Mouse (Mus musculus) neural tube, embryonic 15.5 days (tissue): ENCODE results near the gene Mylk. TPM values are rescaled to one million over a fixed set of nuclear protein-coding genes. Genes with fewer than 3 reads are reported as not detected.

Experiments
- ATAC-seq: fragments of 200-750 bp; cut with Nextera tagmentation; 2 replicates; pipeline ENCODE4 v1.8.0; 2017; ENCODE audit warnings: mild to moderate bottlenecking, moderate TSS enrichment, moderate library complexity; ENCODE audit not compliant: low FRiP score
- H3K27ac ChIP-seq: fragments of 300-500 bp; sonication (generic); replicated peaks from 2 replicates; pipeline ENCODE4 v1.5.1; 2015; ENCODE audit warnings: mild to moderate bottlenecking, inconsistent platforms
- H3K27me3 ChIP-seq: fragments of 300-500 bp; sonication (generic); replicated peaks from 2 replicates; pipeline ENCODE4 v1.6.1; 2015; ENCODE audit warnings: inconsistent platforms
- H3K36me3 ChIP-seq: fragments of 300-500 bp; sonication (generic); 2 replicates; pipeline ENCODE4 v1.6.1; 2015; ENCODE audit warnings: inconsistent platforms
- H3K4me1 ChIP-seq: fragments of 300-500 bp; sonication (generic); 2 replicates; pipeline ENCODE4 v1.6.1; 2015; ENCODE audit warnings: inconsistent platforms
- H3K4me2 ChIP-seq: fragments of 300-500 bp; sonication (generic); 2 replicates; pipeline ENCODE4 v1.6.1; 2015; ENCODE audit warnings: inconsistent platforms, mild to moderate bottlenecking, moderate library complexity
- H3K4me3 ChIP-seq: fragments of 300-500 bp; sonication (generic); replicated peaks from 2 replicates; pipeline ENCODE4 v1.5.1; 2015; ENCODE audit warnings: mild to moderate bottlenecking, inconsistent platforms
- H3K9ac ChIP-seq: fragments of 300-500 bp; sonication (generic); replicated peaks from 2 replicates; pipeline ENCODE4 v1.6.1; 2015; ENCODE audit warnings: mild to moderate bottlenecking, inconsistent platforms
- H3K9me3 ChIP-seq: fragments of 300-500 bp; sonication (generic); replicated peaks from 2 replicates; pipeline ENCODE4 v1.6.1; 2016; ENCODE audit warnings: inconsistent platforms
- WGBS: fragments of 180-500 bp; shearing (Covaris S2); methylation state at CpG from one replicate; pipeline ENCODE4 v1.1.7; 2015; ENCODE audit warnings: mixed read lengths; 5-methylcytosine and 5-hydroxymethylcytosine counted together
- polyA plus RNA-seq: library from polyadenylated mRNA; unstranded; fragments of >200 nt; fragmentation: Nextera tagmentation; extraction: Ambion mirVana; gene quantifications from 2 replicates; pipeline ENCODE4 v1.2.1, GENCODE M21; 2015

The Mylk gene
- polyA plus RNA-seq, 1 experiment from 2014 or later: 4.5 TPM

- no peak for ATAC-seq
- Histone ChIP-seq H3K9me3 (no peaks in the 10 kb centered on the region), H3K9ac (no peak overlapping the region), H3K36me3 (0 out of 2 replicates have a peak, but pooled peaks cover 3% of the 10 kb centered on the region), H3K27me3 (no peaks in the 10 kb centered on the region), H3K4me2 (no peak overlapping the region), H3K4me1 (peaks cover 3% of the 10 kb centered on the region), H3K4me3 (no peak overlapping the region), H3K27ac (no peak overlapping the region)
- WGBS: 93% methylated on average over 10 of the region's 10 CpGs
Observed at GRCm38 (mm10) chr16:34953501-34953900, 208.5 kb downstream of the Mylk start.

GRCm38 (mm10) chr16:34957487-34958230 lies 212.6 kb downstream of the Mylk start:
- Histone ChIP-seq H3K4me1 (peaks cover 14% of the 10 kb centered on the region), H3K36me3 (0 out of 2 replicates have a peak, but pooled peaks cover 3% of the 10 kb centered on the region), H3K4me2 (no peak overlapping the region), H3K27me3 (no peaks in the 10 kb centered on the region), H3K4me3 (no peak overlapping the region), H3K27ac (no peak overlapping the region), H3K9ac (no peak overlapping the region), H3K9me3 (no peaks in the 10 kb centered on the region)
- no peak for ATAC-seq
- WGBS: 74% methylated on average over 8 of the region's 8 CpGs

GRCm38 (mm10) chr16:34958667-34959066 lies 213.7 kb downstream of the Mylk start:
- Histone ChIP-seq H3K27ac (peak overlapping the region; percentile 28; the same call in 1 of the 2 replicates), H3K4me2 (no peak overlapping the region), H3K27me3 (no peaks in the 10 kb centered on the region), H3K4me1 (peaks cover 14% of the 10 kb centered on the region), H3K9me3 (no peaks in the 10 kb centered on the region), H3K4me3 (no peak overlapping the region), H3K9ac (no peak overlapping the region), H3K36me3 (0 out of 2 replicates have a peak, but pooled peaks cover 3% of the 10 kb centered on the region)
- WGBS: 16% methylated on average over 9 of the region's 9 CpGs
- ATAC-seq: no peak

GRCm38 (mm10) chr16:34959261-34959660 lies 214.3 kb downstream of the Mylk start:
- Histone ChIP-seq H3K27ac (0 out of 2 replicates have a peak overlapping the region, but pooled peaks have one; percentile 2), H3K9ac (no peak overlapping the region), H3K27me3 (no peaks in the 10 kb centered on the region), H3K4me3 (no peak overlapping the region), H3K4me1 (peaks cover 14% of the 10 kb centered on the region), H3K36me3 (0 out of 2 replicates have a peak, but pooled peaks cover 3% of the 10 kb centered on the region), H3K9me3 (no peaks in the 10 kb centered on the region), H3K4me2 (no peak overlapping the region)
- 85% methylated on average over 5 of the region's 5 CpGs for WGBS
- ATAC-seq: no peak

- no peaks in the 10 kb centered on the region for H3K36me3 ChIP-seq
- H3K27me3 ChIP-seq: no peaks in the 10 kb centered on the region
- WGBS: 72% methylated on average over 5 of the region's 5 CpGs
- H3K9me3 ChIP-seq: no peaks in the 10 kb centered on the region
- no peak overlapping the region for H3K27ac ChIP-seq
- no peak for ATAC-seq
- no peak overlapping the region for H3K9ac ChIP-seq
- H3K4me1 ChIP-seq: peaks cover 14% of the 10 kb centered on the region
- no peak overlapping the region for H3K4me2 ChIP-seq
- H3K4me3 ChIP-seq: no peak overlapping the region
Observed at GRCm38 (mm10) chr16:34960243-34960642, 215.2 kb downstream of the Mylk start.

GRCm38 (mm10) chr16:34960866-34961582 lies 216.0 kb downstream of the Mylk start:
- no peaks in the 10 kb centered on the region for H3K27me3 ChIP-seq
- ATAC-seq: no peak
- no peak overlapping the region for H3K9ac ChIP-seq
- no peak overlapping the region for H3K4me3 ChIP-seq
- WGBS: 75% methylated on average over 9 of the region's 9 CpGs
- no peak overlapping the region for H3K27ac ChIP-seq
- no peaks in the 10 kb centered on the region for H3K36me3 ChIP-seq
- peaks cover 14% of the 10 kb centered on the region for H3K4me1 ChIP-seq
- no peaks in the 10 kb centered on the region for H3K9me3 ChIP-seq
- no peak overlapping the region for H3K4me2 ChIP-seq

- Histone ChIP-seq H3K4me2 (no peak overlapping the region), H3K4me1 (peaks cover 19% of the 10 kb centered on the region), H3K36me3 (no peaks in the 10 kb centered on the region), H3K4me3 (no peak overlapping the region), H3K9ac (no peak overlapping the region), H3K27me3 (no peaks in the 10 kb centered on the region), H3K9me3 (no peaks in the 10 kb centered on the region), H3K27ac (no peak overlapping the region)
- no peak for ATAC-seq
- WGBS: 82% methylated on average over 4 of the region's 4 CpGs
Observed at GRCm38 (mm10) chr16:34962322-34962721, 217.3 kb downstream of the Mylk start.

- no peak for ATAC-seq
- Histone ChIP-seq H3K36me3 (no peaks in the 10 kb centered on the region), H3K4me2 (no peak overlapping the region), H3K4me1 (peaks cover 20% of the 10 kb centered on the region), H3K4me3 (no peak overlapping the region), H3K27me3 (no peaks in the 10 kb centered on the region), H3K27ac (no peak overlapping the region), H3K9me3 (no peaks in the 10 kb centered on the region), H3K9ac (no peak overlapping the region)
- 58% methylated on average over 4 of the region's 4 CpGs for WGBS
Observed at GRCm38 (mm10) chr16:34963008-34963407, 218.0 kb downstream of the Mylk start.

- no peak overlapping the region for H3K9ac ChIP-seq
- 0 out of 2 replicates have a peak, but pooled peaks have one; percentile 13 for ATAC-seq
Observed at GRCm38 (mm10) chr16:34966620-34967081, 221.6 kb downstream of the Mylk start.

GRCm38 (mm10) chr16:34967120-34967800 lies 222.2 kb downstream of the Mylk start:
- 51% methylated on average over 10 of the region's 10 CpGs for WGBS

More at GRCm38 (mm10) chr16:34966620-34967081, 221.6 kb downstream of the Mylk start:
- no peaks in the 10 kb centered on the region for H3K36me3 ChIP-seq
- WGBS: 79% methylated on average over 5 of the region's 5 CpGs
- H3K9me3 ChIP-seq: no peaks in the 10 kb centered on the region
- H3K27me3 ChIP-seq: no peaks in the 10 kb centered on the region
- no peak overlapping the region for H3K27ac ChIP-seq
- peaks cover 6% of the 10 kb centered on the region for H3K4me1 ChIP-seq
- no peak overlapping the region for H3K4me2 ChIP-seq
- no peak overlapping the region for H3K4me3 ChIP-seq

GRCm38 (mm10) chr16:34968181-34968580 lies 223.2 kb downstream of the Mylk start:
- Histone ChIP-seq H3K27me3 (no peaks in the 10 kb centered on the region), H3K4me1 (peaks cover 6% of the 10 kb centered on the region), H3K4me2 (no peak overlapping the region), H3K9ac (no peak overlapping the region), H3K36me3 (no peaks in the 10 kb centered on the region), H3K27ac (no peak overlapping the region), H3K4me3 (no peak overlapping the region), H3K9me3 (no peaks in the 10 kb centered on the region)
- no peak for ATAC-seq
- whole genome bisulfite sequencing: 85% methylated on average over 5 of the region's 5 CpGs

More at GRCm38 (mm10) chr16:34967120-34967800, 222.2 kb downstream of the Mylk start:
- H3K27me3 ChIP-seq: no peaks in the 10 kb centered on the region
- no peaks in the 10 kb centered on the region for H3K9me3 ChIP-seq
- no peaks in the 10 kb centered on the region for H3K36me3 ChIP-seq
- 0 out of 2 replicates have a peak overlapping the region, but pooled peaks have one; percentile 28 for H3K27ac ChIP-seq
- peak; percentile 96 for ATAC-seq
- H3K4me3 ChIP-seq: no peak overlapping the region
- H3K9ac ChIP-seq: no peak overlapping the region
- peaks cover 6% of the 10 kb centered on the region for H3K4me1 ChIP-seq
- no peak overlapping the region for H3K4me2 ChIP-seq
